Mouse (Mus musculus) embryonic facial prominence, embryonic 12.5 days (tissue): ENCODE results near the gene Tmem140. TPM values are rescaled to one million over a fixed set of nuclear protein-coding genes. Genes with fewer than 3 reads are reported as not detected.

ENCODE experiments used
- ATAC-seq: fragments of 200-750 bp; cut with Nextera tagmentation; 2 replicates; pipeline ENCODE4 v1.8.0; 2017; ENCODE audit not compliant: insufficient number of reproducible peaks, insufficient read depth, low FRiP score, low TSS enrichment
- H3K27ac ChIP-seq: fragments of 300-500 bp; sonication (generic); 2 replicates; pipeline ENCODE4 v1.5.1; 2016; ENCODE audit warnings: mild to moderate bottlenecking
- H3K27me3 ChIP-seq: fragments of 300-500 bp; sonication (generic); 2 replicates; pipeline ENCODE4 v1.6.1; 2016; ENCODE audit warnings: mild to moderate bottlenecking, moderate library complexity
- H3K36me3 ChIP-seq: fragments of 300-500 bp; sonication (generic); 2 replicates; pipeline ENCODE4 v1.6.1; 2016; ENCODE audit warnings: mild to moderate bottlenecking
- H3K4me1 ChIP-seq: fragments of 300-500 bp; sonication (generic); 2 replicates; pipeline ENCODE4 v1.6.1; 2016
- H3K4me2 ChIP-seq: fragments of 300-500 bp; sonication (generic); replicated peaks from 2 replicates; pipeline ENCODE4 v1.6.1; 2016; ENCODE audit warnings: mild to moderate bottlenecking, moderate library complexity
- H3K4me3 ChIP-seq: fragments of 300-500 bp; sonication (generic); 2 replicates; pipeline ENCODE4 v1.5.1; 2016; ENCODE audit warnings: mild to moderate bottlenecking
- H3K9ac ChIP-seq: fragments of 300-500 bp; sonication (generic); 2 replicates; pipeline ENCODE4 v1.6.1; 2016; ENCODE audit warnings: mild to moderate bottlenecking, moderate library complexity
- H3K9me3 ChIP-seq: fragments of 300-500 bp; sonication (generic); 2 replicates; pipeline ENCODE4 v1.6.1; 2016; ENCODE audit warnings: mild to moderate bottlenecking, moderate library complexity
- WGBS: fragments of 180-500 bp; shearing (Covaris S2); methylation state at CpG from one replicate; pipeline ENCODE4 v1.1.7; 2016; 5-methylcytosine and 5-hydroxymethylcytosine counted together
- polyA plus RNA-seq: library from polyadenylated mRNA; unstranded; fragments of >200 nt; fragmentation: Nextera tagmentation; extraction: Ambion mirVana; gene quantifications from 2 replicates; pipeline ENCODE4 v1.2.1, GENCODE M21; 2016

Gene Tmem140
- polyA plus RNA-seq, 1 experiment from 2014 or later = 2.6 TPM

GRCm38 (mm10) chr6:34902578-34902977, 39.6 kb downstream of the Tmem140 start:
- ATAC-seq = no peak
- Histone ChIP-seq H3K4me3 (no peak overlapping the region), H3K4me1 (no peaks in the 10 kb centered on the region), H3K9me3 (no peaks in the 10 kb centered on the region), H3K9ac (no peak overlapping the region), H3K4me2 (no peak overlapping the region), H3K27me3 (no peaks in the 10 kb centered on the region), H3K27ac (no peak overlapping the region), H3K36me3 (peaks cover 59% of the 10 kb centered on the region)
- WGBS = 90% methylated on average over 7 of the region's 7 CpGs

- Histone ChIP-seq H3K27me3 (no peaks in the 10 kb centered on the region), H3K9me3 (no peaks in the 10 kb centered on the region), H3K27ac (no peak overlapping the region), H3K4me3 (no peak overlapping the region), H3K36me3 (peaks cover 62% of the 10 kb centered on the region), H3K9ac (no peak overlapping the region), H3K4me1 (no peaks in the 10 kb centered on the region), H3K4me2 (no peak overlapping the region)
- ATAC-seq = no peak
- 83% methylated on average over 5 of the region's 5 CpGs for WGBS
These were observed 40.5 kb downstream of the Tmem140 start for GRCm38 (mm10) chr6:34903441-34903840.

- Histone ChIP-seq H3K9ac (no peak overlapping the region), H3K4me3 (no peak overlapping the region), H3K9me3 (no peaks in the 10 kb centered on the region), H3K36me3 (peaks cover 61% of the 10 kb centered on the region), H3K4me2 (no peak overlapping the region), H3K27ac (no peak overlapping the region), H3K27me3 (no peaks in the 10 kb centered on the region), H3K4me1 (no peaks in the 10 kb centered on the region)
- ATAC-seq = no peak
- 82% methylated on average over 10 of the region's 10 CpGs for WGBS
These were observed 40.9 kb downstream of the Tmem140 start for GRCm38 (mm10) chr6:34903851-34904250.

GRCm38 (mm10) chr6:34904361-34904760, 41.4 kb downstream of the Tmem140 start:
- Histone ChIP-seq H3K9me3 (no peaks in the 10 kb centered on the region), H3K9ac (no peak overlapping the region), H3K27ac (no peak overlapping the region), H3K4me3 (no peak overlapping the region), H3K4me1 (no peaks in the 10 kb centered on the region), H3K4me2 (no peak overlapping the region), H3K27me3 (no peaks in the 10 kb centered on the region), H3K36me3 (peaks cover 56% of the 10 kb centered on the region)
- 86% methylated on average over 6 of the region's 6 CpGs for WGBS
- ATAC-seq = no peak

- Histone ChIP-seq H3K27me3 (no peaks in the 10 kb centered on the region), H3K4me3 (no peak overlapping the region), H3K27ac (no peak overlapping the region), H3K4me2 (no peak overlapping the region), H3K9ac (no peak overlapping the region), H3K4me1 (peaks cover 6% of the 10 kb centered on the region), H3K9me3 (no peaks in the 10 kb centered on the region), H3K36me3 (peaks cover 46% of the 10 kb centered on the region)
- 77% methylated on average over 2 of the region's 2 CpGs for WGBS
- no peak for ATAC-seq
These were observed 43.2 kb downstream of the Tmem140 start for GRCm38 (mm10) chr6:34906125-34906524.

GRCm38 (mm10) chr6:34906661-34907060, 43.7 kb downstream of the Tmem140 start:
- Histone ChIP-seq H3K4me3 (no peak overlapping the region), H3K36me3 (peaks cover 42% of the 10 kb centered on the region), H3K9ac (no peak overlapping the region), H3K9me3 (no peaks in the 10 kb centered on the region), H3K27ac (no peak overlapping the region), H3K27me3 (no peaks in the 10 kb centered on the region), H3K4me1 (peaks cover 6% of the 10 kb centered on the region), H3K4me2 (no peak overlapping the region)
- no peak for ATAC-seq
- WGBS = 93% methylated on average over 4 of the region's 4 CpGs

GRCm38 (mm10) chr6:34907121-34907614, 44.2 kb downstream of the Tmem140 start:
- no peak overlapping the region for H3K9ac ChIP-seq
- H3K9me3 ChIP-seq = no peaks in the 10 kb centered on the region
- no peak overlapping the region for H3K4me2 ChIP-seq
- H3K4me1 ChIP-seq = peaks cover 6% of the 10 kb centered on the region
- H3K4me3 ChIP-seq = no peak overlapping the region
- WGBS = 37% methylated on average over 2 of the region's 2 CpGs
- ATAC-seq = no peak
- no peak overlapping the region for H3K27ac ChIP-seq
- no peaks in the 10 kb centered on the region for H3K27me3 ChIP-seq
- H3K36me3 ChIP-seq = peaks cover 38% of the 10 kb centered on the region

GRCm38 (mm10) chr6:34907696-34908260, 44.8 kb downstream of the Tmem140 start:
- no peaks in the 10 kb centered on the region for H3K27me3 ChIP-seq
- H3K9me3 ChIP-seq = no peaks in the 10 kb centered on the region
- no peak overlapping the region for H3K4me3 ChIP-seq
- no peak overlapping the region for H3K27ac ChIP-seq
- peaks cover 38% of the 10 kb centered on the region for H3K36me3 ChIP-seq
- no peak for ATAC-seq
- H3K4me1 ChIP-seq = peaks cover 6% of the 10 kb centered on the region
- no peak overlapping the region for H3K4me2 ChIP-seq
- no peak overlapping the region for H3K9ac ChIP-seq
- 76% methylated on average over 18 of the region's 18 CpGs for WGBS

- Histone ChIP-seq H3K27ac (peak overlapping the region; percentile 71; the same call in 1 of the 2 replicates), H3K4me3 (peak overlapping the region; percentile 62), H3K27me3 (no peaks in the 10 kb centered on the region), H3K9me3 (no peaks in the 10 kb centered on the region), H3K4me1 (peaks cover 6% of the 10 kb centered on the region), H3K4me2 (peak overlapping the region; percentile 71), H3K9ac (peak overlapping the region; percentile 67), H3K36me3 (peaks cover 28% of the 10 kb centered on the region)
- ATAC-seq = no peak
- WGBS = 56% methylated on average over 8 of the region's 8 CpGs
These were observed 46.8 kb downstream of the Tmem140 start for GRCm38 (mm10) chr6:34909631-34910345.

- peaks cover 6% of the 10 kb centered on the region for H3K4me1 ChIP-seq
- ATAC-seq = peak; percentile 89
- H3K9ac ChIP-seq = peak within 1 kb of the TSS; percentile 67
- H3K27ac ChIP-seq = peak within 1 kb of the TSS; percentile 71
- peak within 1 kb of the TSS; percentile 62 for H3K4me3 ChIP-seq
- peak within 1 kb of the TSS; percentile 71 for H3K4me2 ChIP-seq
- no peaks in the 10 kb centered on the region for H3K9me3 ChIP-seq
- H3K27me3 ChIP-seq = no peaks in the 10 kb centered on the region
- peaks cover 23% of the 10 kb centered on the region for H3K36me3 ChIP-seq
- under 1% methylated on average over 63 of the region's 64 CpGs for WGBS
These were observed 47.6 kb downstream of the Tmem140 start, which contains the start of gene Wdr91 for GRCm38 (mm10) chr6:34910371-34911219. Gene Wdr91 (minus strand): TSS chr6:34910876.

GRCm38 (mm10) chr6:34913341-34914040, 50.5 kb downstream of the Tmem140 start:
- no peak overlapping the region for H3K4me3 ChIP-seq
- peaks cover 6% of the 10 kb centered on the region for H3K4me1 ChIP-seq
- no peaks in the 10 kb centered on the region for H3K27me3 ChIP-seq
- 81% methylated on average over 13 of the region's 13 CpGs for WGBS
- H3K27ac ChIP-seq = no peak overlapping the region
- ATAC-seq = no peak
- H3K9me3 ChIP-seq = no peaks in the 10 kb centered on the region
- no peaks in the 10 kb centered on the region for H3K36me3 ChIP-seq
- H3K4me2 ChIP-seq = no peak overlapping the region
- H3K9ac ChIP-seq = no peak overlapping the region
